Mouse (Mus musculus): ENCODE measurements around the gene Sertad4.

Sertad4 gene

DNA sequence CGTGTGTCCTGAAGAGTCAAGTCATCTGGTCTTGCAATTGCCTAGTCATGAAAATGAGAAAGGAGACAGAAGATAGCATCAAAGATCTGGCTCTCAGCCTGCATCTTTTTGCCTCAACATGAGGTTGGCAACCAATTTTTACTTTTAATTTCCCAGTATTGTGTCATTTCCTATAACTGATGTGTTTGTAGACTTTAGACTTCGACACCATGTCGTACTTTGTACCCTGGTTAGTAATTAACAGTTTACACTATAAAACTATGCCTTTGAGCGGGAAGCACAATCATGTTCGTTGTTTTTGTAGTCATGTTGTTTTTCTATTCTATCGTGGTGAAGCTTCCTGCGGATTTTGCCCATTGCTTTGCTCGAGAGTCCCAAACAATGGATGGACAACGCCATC, 42.8 kb downstream of the Sertad4 start:
- DNase-seq (ENCODE audit: extremely low read depth, low read depth, low spot score), result no peak

DNA sequence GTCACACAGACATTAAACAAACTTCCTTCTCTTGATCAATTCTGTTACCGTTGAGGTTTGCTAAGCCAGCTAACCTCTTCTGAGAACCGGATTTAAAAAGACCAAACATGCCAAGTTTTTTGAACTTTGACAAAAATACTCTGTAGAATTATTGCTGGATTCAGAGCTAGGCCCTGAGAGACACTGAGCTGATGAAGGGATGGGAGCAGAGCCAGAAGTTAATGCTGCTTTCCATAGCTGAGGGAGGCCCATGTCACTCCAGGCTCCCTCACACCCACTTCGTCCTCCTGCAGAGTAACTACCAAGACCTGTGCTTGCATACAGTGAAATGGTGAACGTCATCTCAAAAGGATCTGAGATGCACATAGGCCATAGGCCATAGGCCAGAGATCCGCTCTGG, 43.3 kb downstream of the Sertad4 start:
- DNase-seq (ENCODE audit: extremely low read depth, low read depth, low spot score), result no peak

DNA sequence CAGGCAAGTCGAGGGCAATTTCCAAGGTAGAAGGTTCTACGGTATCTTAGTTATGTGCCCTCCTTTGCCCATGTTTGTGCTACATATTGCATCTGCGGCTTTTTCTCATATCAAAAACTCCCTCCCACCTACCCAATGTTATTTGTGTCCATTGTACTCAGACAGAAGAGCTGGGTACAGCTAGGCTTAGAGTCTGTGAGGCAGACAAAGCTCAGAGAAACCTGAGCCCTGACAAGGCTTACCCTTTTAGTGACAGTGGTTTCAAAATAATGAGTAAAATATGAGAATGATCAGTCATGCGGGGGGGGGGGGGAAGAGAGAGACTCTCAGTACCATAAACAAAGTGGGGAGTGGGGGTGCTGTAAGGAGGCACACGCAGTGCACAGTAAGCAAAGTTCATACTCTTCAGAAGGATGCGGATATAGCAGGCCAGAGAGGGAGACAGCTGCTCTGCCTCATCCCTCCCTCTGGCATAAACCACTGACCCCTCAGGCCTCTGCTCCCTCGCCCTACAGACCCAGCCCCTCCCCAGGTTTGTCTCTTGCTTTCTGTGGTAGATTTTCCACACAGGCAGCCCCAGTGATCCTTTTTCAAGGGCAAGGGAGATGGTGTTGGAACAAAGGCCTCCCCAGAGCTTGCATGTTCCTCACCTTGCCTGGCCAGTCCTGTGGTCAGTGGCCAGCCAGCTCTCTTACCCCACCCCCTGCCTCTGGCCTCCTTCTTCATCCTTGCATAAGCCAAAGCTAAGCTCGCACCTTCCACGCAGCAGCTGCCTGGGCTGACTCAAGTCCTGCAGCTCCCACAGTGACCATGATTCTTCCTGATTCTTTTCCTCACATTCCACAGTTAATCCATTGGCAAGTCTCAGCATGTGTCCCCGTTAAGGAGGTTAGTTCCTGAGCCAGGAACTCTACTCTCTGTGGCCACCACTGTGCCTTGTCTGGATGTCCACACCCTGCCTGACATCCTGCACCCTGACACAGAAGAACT, 49.1 kb downstream of the Sertad4 start:
- no peak for DNase-seq (ENCODE audit: extremely low read depth, low read depth, low spot score)

DNA sequence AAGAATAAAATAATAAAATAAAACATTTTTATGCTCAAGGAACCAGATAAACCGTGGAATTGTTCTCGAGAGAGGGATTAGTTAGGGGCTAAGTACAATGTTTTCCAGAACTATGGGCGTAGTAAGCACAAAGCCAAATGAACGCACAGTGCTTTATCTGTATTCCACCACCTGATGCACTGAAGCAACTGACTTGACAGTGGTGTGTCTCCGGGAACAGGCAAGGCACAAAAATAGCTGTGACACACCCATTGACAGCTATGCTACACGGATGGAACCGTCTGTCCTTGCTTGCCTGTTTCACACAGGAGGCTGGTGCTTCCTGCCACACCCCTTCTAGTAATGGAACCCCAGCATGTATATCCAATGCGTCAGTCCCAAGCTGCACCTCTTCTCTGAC, 55.2 kb downstream of the Sertad4 start:
- no peak for DNase-seq (ENCODE audit: extremely low read depth, low read depth, low spot score)

DNA sequence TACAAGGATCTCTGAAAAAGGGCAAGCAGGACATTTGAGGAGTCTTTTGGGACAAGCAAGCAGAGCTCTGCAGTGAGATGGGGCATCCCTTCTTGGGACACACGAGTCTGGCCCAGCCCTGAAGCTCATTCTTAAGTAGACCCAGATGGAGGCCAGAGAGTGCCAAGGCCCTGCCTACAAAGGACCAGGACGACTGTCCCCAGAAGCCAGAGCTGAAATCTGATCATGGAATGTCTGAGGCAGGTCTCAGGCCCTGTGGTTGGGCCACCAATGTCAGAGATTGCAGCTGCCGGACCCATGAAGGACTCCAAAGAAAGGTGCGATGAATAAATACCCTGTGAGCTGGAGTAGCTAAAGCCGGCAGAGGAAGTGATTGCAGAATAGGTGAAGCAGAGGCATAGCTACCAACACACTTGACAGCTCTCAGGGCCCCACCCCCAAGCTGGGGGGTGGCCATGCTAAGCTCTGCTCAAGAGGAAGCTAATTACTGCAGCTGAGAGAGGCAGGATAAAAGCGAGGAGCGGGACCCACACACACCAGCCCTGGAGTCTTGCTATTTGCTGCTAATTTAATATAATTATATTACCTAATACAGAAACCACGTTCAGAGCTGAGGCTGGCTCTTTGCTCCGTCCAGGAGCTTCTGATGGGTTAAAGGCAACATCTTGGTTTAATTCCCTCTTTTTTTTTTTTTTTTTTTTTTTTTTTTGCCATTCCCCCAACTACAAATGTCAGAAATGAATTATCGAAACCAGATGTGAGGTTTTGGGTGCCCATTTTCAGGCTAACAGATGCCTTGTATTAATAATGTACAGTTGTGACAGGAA, 56.2 kb downstream of the Sertad4 start:
- DNase-seq (ENCODE audit: extremely low read depth, low read depth, low spot score), result no peak

DNA sequence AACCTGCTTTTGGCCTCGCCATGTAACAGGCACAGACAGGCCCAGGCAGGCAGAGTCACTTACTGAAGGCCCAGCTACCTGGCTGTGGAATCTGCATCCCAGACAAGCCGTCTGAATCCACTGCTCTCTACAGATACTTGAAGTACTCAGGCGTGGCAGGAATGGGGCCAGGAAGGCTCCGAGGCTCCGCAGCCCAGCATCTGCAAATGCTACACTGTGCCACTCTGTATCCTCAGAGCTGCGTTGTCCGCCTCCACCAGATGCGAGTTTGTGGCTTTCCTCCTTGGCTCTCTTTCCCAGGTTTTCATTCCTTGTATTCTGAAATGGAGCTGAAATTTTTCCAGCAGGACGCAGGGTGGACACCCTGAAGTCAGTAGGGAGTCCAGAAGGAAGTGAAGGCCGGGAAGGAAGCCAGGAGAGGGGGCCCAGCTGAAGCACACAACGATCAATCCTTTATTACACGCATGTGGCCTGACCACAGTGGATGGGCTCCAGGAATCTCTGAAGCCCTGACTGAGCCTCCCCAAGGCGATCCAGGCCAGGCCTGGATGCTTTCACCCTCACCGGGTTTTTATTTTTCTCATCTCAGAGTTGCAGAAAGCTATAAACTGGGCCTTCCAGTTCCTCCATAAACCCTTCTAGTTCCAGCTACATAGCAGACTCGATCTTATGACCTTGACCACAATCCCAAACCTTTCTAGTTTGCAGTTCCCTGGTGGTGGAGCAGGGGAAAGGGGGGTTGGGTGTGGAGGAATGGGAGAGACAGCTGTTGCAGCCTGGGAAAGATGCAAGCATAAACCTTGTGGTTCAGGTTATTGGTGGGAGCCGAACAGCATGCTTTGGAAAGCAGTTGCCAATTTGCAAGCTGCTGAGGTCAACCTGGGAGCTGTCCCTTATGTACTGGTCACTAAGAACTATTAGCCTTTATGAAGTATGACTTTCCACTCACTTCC, 57.1 kb downstream of the Sertad4 start:
- no peak for DNase-seq (ENCODE audit: extremely low read depth, low read depth, low spot score)

DNA sequence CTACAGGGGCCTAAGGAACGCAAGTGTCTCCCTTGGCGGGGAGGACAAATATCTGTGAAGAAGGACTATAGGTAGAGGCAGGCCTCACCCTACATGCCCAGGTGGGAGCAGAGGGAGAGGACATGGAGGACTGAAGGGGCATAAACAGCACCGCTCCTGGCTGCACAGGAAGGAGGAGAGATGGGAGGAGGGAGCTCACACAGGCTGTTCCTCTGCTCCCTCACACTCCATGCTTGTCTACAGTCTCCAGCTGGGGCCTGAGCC, 58.6 kb downstream of the Sertad4 start:
- DNase-seq (ENCODE audit: extremely low read depth, low read depth, low spot score), result no peak

DNA sequence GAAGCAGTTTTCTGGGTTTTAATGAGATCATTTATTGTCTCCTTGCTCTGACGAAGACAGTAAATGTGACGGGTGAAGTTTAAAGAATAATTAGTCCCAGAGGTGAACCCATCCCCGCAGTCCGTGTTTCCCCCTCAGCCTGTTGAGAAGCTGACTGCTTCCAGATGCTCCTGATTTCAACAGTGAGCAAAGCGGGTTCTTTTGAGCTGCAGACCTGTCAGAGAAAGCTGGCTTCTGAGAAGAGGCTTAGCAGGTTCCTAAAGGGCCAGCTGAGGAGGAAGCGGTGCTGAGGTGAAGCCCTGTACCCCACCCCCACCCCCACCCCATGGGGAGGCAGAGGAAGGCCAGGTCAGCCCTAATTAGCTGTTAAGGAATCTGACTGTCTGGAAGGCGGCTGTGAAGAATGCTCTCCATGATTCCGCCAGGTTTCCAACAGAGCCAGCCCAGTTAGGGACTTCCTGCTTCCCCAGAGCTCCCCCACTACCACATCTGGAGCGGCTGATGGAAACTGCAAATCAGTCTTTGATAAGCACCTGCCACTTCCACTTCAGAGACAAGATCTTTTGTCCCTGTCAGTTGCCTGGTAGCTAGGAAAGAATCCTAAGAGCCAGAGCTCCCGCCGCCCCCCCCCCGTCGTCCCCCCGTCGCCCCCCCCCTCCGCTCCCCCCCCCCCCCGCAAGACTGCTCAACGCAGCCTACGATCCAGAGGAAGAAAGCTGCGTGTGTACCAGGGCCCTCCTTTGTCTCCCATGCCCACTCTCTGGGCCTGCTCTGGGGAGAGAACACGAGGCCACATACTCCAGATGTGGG, 59.1 kb downstream of the Sertad4 start:
- DNase-seq (ENCODE audit: extremely low read depth, low read depth, low spot score), result no peak

DNA sequence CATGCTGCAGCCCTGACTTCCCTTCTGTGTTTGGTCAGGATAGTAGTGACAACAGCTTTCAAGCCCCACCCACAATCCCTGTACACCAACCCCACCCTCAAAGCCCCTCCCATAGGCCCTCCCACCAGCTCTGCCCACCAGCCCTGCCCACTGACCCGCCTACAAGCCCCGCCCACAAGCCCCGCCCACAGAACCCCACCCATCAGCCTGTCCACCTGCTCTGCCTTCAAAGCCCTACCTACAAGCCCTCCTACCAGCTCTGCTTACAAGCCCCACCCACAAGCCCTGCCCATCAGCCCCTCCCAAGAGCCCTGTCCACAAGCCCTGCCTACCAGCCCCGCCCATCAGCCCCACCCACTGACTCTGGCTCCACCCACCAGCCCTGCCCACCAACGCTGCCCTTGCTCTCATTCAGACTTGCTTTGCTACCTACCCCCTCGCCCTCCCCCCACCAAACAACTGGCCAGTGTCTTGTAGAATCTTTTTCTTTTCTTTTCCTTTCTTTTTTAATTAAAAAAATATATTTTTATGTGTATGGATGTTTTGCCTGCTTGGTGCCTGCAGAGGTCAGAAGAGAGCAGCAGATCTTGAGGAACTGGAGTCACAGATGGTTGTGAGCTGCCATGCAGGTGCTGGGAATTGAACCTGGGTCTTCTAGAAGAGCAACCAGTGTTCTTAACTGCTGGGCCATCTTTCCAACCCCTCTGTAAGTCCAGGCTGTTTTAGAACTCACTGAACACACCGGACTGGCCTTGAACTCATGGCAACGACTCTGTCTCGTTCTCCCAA, 60.4 kb downstream of the Sertad4 start:
- no peak for DNase-seq (ENCODE audit: extremely low read depth, low read depth, low spot score)
